Mouse (Mus musculus) heart, embryonic 11.5 days (tissue): ENCODE data around the gene Zdhhc12. TPM values are rescaled to one million over a fixed set of nuclear protein-coding genes. Genes with fewer than 3 reads are reported as not detected.

Experiments
- ATAC-seq: fragments of 200-750 bp; cut with Nextera tagmentation; replicated peaks from 2 replicates; pipeline ENCODE4 v1.8.0; 2017; ENCODE audit warnings: moderate library complexity; ENCODE audit not compliant: insufficient number of reproducible peaks, low FRiP score, low TSS enrichment
- H3K27ac ChIP-seq: fragments of 300-500 bp; sonication (generic); 2 replicates; pipeline ENCODE4 v1.5.1; 2014; ENCODE audit warnings: mild to moderate bottlenecking, low read depth, low read length
- H3K27me3 ChIP-seq: fragments of 300-500 bp; sonication (generic); 2 replicates; pipeline ENCODE4 v1.6.1; 2014; ENCODE audit warnings: mild to moderate bottlenecking, low read length, mixed read lengths; ENCODE audit not compliant: control insufficient read depth, insufficient read depth
- H3K36me3 ChIP-seq: fragments of 300-500 bp; sonication (generic); 2 replicates; pipeline ENCODE4 v1.6.1; 2014; ENCODE audit warnings: mild to moderate bottlenecking, low read length, moderate library complexity, mixed read lengths; ENCODE audit not compliant: control insufficient read depth, insufficient read depth
- H3K4me1 ChIP-seq: fragments of 300-500 bp; sonication (generic); 2 replicates; pipeline ENCODE4 v1.6.1; 2014; ENCODE audit warnings: low read length; ENCODE audit not compliant: control insufficient read depth, insufficient read depth
- H3K4me2 ChIP-seq: fragments of 300-500 bp; sonication (generic); 2 replicates; pipeline ENCODE4 v1.6.1; 2014; ENCODE audit warnings: mild to moderate bottlenecking, moderate library complexity
- H3K4me3 ChIP-seq: fragments of 300-500 bp; sonication (generic); 2 replicates; pipeline ENCODE4 v1.5.1; 2014; ENCODE audit warnings: low read depth, low read length
- H3K9ac ChIP-seq: fragments of 300-500 bp; sonication (generic); 2 replicates; pipeline ENCODE4 v1.6.1; 2014; ENCODE audit warnings: mild to moderate bottlenecking, low read depth, low read length, moderate library complexity
- H3K9me3 ChIP-seq: fragments of 300-500 bp; sonication (generic); replicated peaks from 2 replicates; pipeline ENCODE4 v1.6.1; 2016; ENCODE audit warnings: low read length; ENCODE audit not compliant: control insufficient read depth
- WGBS: fragments of 180-500 bp; shearing (Covaris S2); extraction: QIAGEN DNeasy Blood & Tissue Kit; methylation state at CpG from one replicate; pipeline ENCODE4 v1.1.7; 2014; ENCODE audit not compliant: insufficient replicate concordance; 5-methylcytosine and 5-hydroxymethylcytosine counted together
- polyA plus RNA-seq: library from polyadenylated mRNA; unstranded; fragments of >200 nt; fragmentation: Nextera tagmentation; extraction: Ambion mirVana; gene quantifications from 2 replicates; pipeline ENCODE4 v1.2.1, GENCODE M21; 2014

The Zdhhc12 gene
- polyA plus RNA-seq, 1 experiment from 2014 or later: 59.1 TPM

DNA sequence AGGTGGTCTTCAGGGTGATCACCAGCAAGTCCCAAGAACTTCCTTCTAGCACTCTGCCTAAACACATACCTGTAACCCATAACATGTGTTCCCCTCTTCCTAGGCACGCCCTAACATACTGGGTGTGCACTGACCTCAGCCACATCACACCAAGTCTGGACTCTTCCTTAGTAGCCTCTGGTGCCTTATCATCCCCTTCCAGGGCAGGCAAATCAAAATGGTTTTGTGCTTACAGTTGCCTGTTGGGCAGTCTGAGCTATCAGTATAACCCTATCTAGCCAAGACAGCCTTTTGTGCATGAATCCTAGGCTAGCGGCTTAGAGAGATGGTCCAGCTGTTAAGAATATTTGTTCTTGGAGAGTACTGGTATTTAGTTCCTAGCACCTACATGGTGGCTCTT lies 18.1 kb upstream of the Zdhhc12 start:
- WGBS: 80% methylated on average over 2 of the region's 2 CpGs
- no peak for ATAC-seq
- H3K9me3 ChIP-seq: no peaks in the 10 kb centered on the region

DNA sequence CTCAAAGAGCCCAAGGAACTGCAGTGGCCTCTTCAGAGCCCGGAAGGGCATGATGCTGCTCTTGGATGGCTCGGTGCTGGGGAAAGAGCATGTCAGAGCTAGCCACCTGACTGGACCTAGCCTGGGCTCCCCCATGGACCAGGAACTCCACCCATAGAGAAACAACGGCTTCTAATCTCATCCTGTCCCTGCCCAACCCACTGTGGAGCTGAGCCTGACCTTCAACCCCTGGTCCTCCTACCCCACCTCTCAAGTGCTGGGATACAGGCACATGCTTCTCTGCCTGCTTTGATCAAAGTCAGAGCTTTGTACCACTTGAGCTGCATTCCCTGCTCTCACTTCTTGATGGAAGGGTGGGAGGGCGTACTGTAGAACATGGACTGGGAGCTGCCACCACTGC lies 14.8 kb upstream of the Zdhhc12 start:
- Histone ChIP-seq H3K9ac (no peak overlapping the region), H3K27ac (no peak overlapping the region), H3K27me3 (no peaks in the 10 kb centered on the region), H3K4me1 (no peaks in the 10 kb centered on the region), H3K4me3 (no peak overlapping the region), H3K36me3 (peaks cover 29% of the 10 kb centered on the region), H3K9me3 (no peaks in the 10 kb centered on the region), H3K4me2 (no peak overlapping the region)
- WGBS: 68% methylated on average over 4 of the region's 4 CpGs
- ATAC-seq: no peak

More for the DNA sequence above, 18.1 kb upstream of the Zdhhc12 start:
- Histone ChIP-seq H3K4me1 (no peaks in the 10 kb centered on the region), H3K27me3 (no peaks in the 10 kb centered on the region), H3K4me3 (no peak overlapping the region), H3K27ac (no peak overlapping the region), H3K4me2 (no peak overlapping the region), H3K9ac (no peak overlapping the region), H3K36me3 (peaks cover 28% of the 10 kb centered on the region)

DNA sequence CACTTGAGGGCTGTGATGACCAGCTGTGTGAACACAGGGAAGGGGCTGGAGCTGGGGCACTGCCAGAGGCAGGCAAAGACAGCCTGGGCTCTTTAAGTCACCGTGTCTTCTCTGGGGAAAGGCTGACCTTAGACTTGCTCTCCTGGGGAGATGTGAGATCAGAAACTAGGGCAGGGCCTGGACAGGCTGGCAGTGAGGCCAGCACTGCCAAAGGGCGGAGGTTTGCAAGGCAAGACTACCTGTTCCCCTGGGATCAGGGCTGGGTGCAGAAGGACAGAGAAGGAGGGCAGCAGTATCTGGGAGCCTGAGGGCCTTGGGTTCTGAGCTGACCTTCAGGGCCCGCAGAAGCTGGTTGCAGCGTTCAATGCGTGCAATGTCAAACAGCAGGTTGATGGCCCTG lies 14.2 kb upstream of the Zdhhc12 start:
- H3K27me3 ChIP-seq: no peaks in the 10 kb centered on the region
- ATAC-seq: no peak
- no peaks in the 10 kb centered on the region for H3K4me1 ChIP-seq
- WGBS: 91% methylated on average over 5 of the region's 5 CpGs
- no peak overlapping the region for H3K4me3 ChIP-seq
- H3K36me3 ChIP-seq: peaks cover 31% of the 10 kb centered on the region
- no peak overlapping the region for H3K4me2 ChIP-seq
- no peak overlapping the region for H3K27ac ChIP-seq
- no peaks in the 10 kb centered on the region for H3K9me3 ChIP-seq
- H3K9ac ChIP-seq: no peak overlapping the region

DNA sequence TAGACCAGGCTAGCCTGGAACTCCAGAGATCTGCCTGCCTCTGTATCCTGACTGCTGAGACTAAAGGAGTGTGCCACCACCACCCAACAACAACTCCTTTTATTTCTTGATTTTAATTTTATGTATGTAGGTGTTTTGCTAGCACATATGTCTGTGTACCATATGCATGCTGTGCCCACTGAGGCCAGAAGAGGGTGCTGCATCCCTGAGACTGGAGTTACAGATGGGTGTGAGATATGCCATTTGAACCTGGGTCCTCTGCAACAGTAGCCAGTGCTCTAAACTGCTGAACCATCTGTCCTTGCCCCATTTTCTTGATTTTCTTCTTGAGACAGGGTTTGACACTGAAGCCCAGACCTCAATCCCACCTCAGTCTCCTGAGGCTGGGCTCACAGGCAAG lies 12.9 kb upstream of the Zdhhc12 start:
- Histone ChIP-seq H3K36me3 (peaks cover 30% of the 10 kb centered on the region), H3K4me2 (no peak overlapping the region), H3K9ac (no peak overlapping the region), H3K4me3 (no peak overlapping the region), H3K27ac (no peak overlapping the region), H3K27me3 (no peaks in the 10 kb centered on the region), H3K4me1 (no peaks in the 10 kb centered on the region), H3K9me3 (no peaks in the 10 kb centered on the region)
- ATAC-seq: no peak

DNA sequence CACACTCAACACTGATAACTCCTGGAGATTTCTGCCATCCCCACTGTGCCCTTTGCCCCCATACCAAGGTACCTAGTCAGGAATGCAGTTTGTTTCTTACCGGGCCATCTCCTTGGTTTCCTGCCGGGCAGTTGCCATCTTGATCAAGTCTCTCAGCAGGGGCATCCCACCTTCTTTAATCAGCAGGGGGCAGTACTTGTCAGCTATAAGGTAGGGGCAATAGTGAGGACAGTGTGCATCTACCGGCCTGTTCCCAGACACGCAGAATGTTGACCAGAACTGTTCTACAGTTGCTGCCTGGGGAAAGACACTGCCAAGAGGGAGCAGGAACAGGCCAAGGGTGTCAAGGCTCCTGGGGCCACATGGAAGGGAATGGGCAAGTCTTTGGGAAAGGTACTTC lies 6.8 kb upstream of the Zdhhc12 start:
- Histone ChIP-seq H3K4me2 (no peak overlapping the region), H3K27me3 (no peaks in the 10 kb centered on the region), H3K9me3 (no peaks in the 10 kb centered on the region), H3K4me3 (no peak overlapping the region), H3K4me1 (no peaks in the 10 kb centered on the region; the same call in 1 of the 2 replicates), H3K36me3 (peaks cover 13% of the 10 kb centered on the region), H3K9ac (no peak overlapping the region), H3K27ac (no peak overlapping the region)
- 63% methylated on average over 4 of the region's 4 CpGs for WGBS
- no peak for ATAC-seq

DNA sequence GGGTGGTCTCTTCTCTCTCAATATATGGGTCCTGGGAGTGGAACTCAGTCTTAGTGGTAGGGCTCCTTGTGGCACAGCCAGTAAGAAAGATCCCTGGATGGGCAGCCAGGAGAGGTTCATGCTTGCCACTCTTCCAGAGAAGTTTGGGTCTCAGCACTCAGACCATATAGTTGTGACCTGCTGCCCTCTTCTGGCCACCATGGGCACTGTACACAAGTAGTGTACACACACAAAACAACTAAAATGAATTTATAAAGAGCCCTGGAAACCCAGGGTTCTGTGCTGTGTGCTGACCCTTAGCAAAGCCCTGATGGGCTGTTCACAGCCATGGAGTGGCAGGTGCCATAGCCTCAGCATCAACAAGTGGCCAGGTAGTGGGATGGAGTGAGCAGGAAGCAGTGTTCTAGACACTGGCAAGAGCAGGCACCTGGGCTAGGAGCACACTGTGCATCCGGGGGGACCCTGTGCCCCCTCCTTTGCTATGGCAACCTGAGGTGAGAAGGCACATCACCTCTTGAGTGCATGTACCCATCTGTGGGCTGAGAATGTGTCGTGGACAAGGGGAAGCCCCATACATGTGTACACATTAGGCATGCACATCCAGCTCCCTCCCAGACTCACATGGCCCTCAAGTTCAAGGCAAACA lies 2.6 kb upstream of the Zdhhc12 start:
- Histone ChIP-seq H3K4me2 (no peak overlapping the region), H3K9me3 (no peaks in the 10 kb centered on the region), H3K4me3 (no peak overlapping the region), H3K27me3 (no peaks in the 10 kb centered on the region), H3K4me1 (peaks cover 12% of the 10 kb centered on the region; the same call in 1 of the 2 replicates), H3K9ac (no peak overlapping the region), H3K27ac (no peak overlapping the region), H3K36me3 (peaks cover 4% of the 10 kb centered on the region; the same call in 1 of the 2 replicates)
- 75% methylated on average over 2 of the region's 2 CpGs for WGBS
- no peak for ATAC-seq

DNA sequence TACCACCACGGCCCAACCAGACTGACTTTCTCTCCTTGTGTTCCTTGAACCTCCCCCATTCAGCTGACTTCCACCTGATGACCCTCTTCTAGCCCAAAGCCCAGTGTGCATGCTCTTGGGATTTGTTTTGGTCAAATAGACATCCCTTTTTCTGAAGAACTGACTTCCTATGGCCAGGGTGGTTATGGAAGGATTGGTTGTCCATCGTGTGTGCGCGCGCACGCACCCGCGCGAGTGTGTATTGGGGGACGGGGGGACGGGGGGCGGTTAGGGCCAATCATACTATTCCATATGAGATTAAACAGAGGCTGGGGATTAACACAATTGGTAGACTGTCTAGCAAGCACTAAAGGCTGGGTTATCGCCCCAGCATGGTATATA lies 750 bp upstream of the Zdhhc12 start:
- Histone ChIP-seq H3K4me3 (peak overlapping the region; percentile 62), H3K27ac (peak overlapping the region; percentile 75), H3K27me3 (no peaks in the 10 kb centered on the region), H3K9me3 (no peaks in the 10 kb centered on the region), H3K4me2 (peak overlapping the region; percentile 94), H3K36me3 (peaks cover 5% of the 10 kb centered on the region), H3K4me1 (peaks cover 12% of the 10 kb centered on the region; the same call in 1 of the 2 replicates), H3K9ac (peak overlapping the region; percentile 80)
- ATAC-seq: peak; percentile 1; the same call in 1 of the 2 replicates
- WGBS: 4% methylated on average over 13 of the region's 13 CpGs

DNA sequence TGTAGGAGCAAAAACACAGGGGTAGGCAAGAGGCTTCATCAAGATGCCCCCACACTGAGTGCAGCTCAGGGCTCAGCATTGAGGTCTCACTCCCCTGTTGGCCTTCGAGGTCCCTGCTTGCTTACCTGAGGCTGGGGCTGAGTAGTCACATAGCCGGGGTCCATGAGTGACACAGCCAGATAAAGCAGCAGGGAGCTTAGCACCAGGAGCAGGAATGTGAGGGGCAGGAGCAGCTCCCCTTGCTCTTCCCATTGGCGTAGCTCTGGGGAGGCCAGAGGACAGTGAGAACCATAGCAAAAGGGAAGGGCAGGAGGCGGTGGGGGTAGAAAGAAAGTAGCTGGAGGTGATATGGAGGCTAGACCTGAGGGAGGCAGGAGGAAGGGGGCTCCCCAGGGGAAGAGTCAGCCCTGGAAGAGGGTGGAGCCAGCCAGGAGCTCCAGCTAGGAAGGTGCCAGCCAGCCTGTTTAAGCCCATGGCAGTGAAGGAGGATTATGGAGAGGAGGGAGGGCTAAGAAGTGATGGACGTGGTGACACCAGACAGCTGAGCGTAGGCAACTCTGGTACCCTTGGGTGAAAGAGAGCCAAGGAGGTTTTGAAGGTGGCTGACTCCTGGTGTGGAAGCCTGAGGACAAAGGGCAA lies 1.0 kb downstream of the Zdhhc12 start:
- peak overlapping the region; percentile 94 for H3K4me2 ChIP-seq
- H3K4me3 ChIP-seq: peak overlapping the region; percentile 62
- no peak overlapping the region for H3K27ac ChIP-seq
- no peaks in the 10 kb centered on the region for H3K9me3 ChIP-seq
- H3K9ac ChIP-seq: peak overlapping the region; percentile 80
- 25% methylated on average over 6 of the region's 6 CpGs for WGBS
- H3K4me1 ChIP-seq: peaks cover 12% of the 10 kb centered on the region; the same call in 1 of the 2 replicates
- H3K27me3 ChIP-seq: no peaks in the 10 kb centered on the region
- no peak for ATAC-seq
- H3K36me3 ChIP-seq: peaks cover 7% of the 10 kb centered on the region; the same call in 1 of the 2 replicates

DNA sequence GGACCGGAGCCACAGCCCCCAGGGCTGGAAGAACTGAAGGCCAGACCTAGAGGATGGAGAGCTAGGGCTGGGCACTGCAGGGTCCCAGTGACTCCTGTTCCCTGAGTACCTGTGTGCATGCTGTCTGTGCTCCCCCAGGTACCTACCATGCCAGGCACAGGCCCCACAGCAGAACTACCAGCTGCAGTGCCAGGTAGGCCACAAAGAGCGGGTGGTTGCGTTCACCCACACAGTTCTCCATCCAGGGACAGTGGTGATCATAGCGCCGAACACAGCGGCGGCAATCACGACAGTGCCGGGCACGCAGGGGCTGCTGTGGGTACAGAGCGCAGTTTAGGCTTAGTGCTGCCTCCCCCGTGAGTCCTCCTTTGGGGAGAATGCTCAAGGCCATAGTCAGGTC lies 1.9 kb downstream of the Zdhhc12 start:
- ATAC-seq: no peak
- peaks cover 12% of the 10 kb centered on the region; the same call in 1 of the 2 replicates for H3K4me1 ChIP-seq
- no peaks in the 10 kb centered on the region for H3K9me3 ChIP-seq
- H3K27ac ChIP-seq: no peak overlapping the region
- 92% methylated on average over 12 of the region's 12 CpGs for WGBS
- H3K27me3 ChIP-seq: no peaks in the 10 kb centered on the region
- no peak overlapping the region for H3K9ac ChIP-seq
- peaks cover 10% of the 10 kb centered on the region; the same call in 1 of the 2 replicates for H3K36me3 ChIP-seq
- H3K4me2 ChIP-seq: no peak overlapping the region
- no peak overlapping the region for H3K4me3 ChIP-seq
